Mouse (Mus musculus) embryonic stem cell, embryonic (primary cell): ENCODE measurements around the gene Erbin.

Experiments used
- CTCF ChIA-PET, 4 experiments: fragments of 300-600 bp in 2 of 4; fragments of 350-600 bp in 2 of 4; sonication (Branson Sonifier 250); formaldehyde crosslinking; loops; one replicate each; lab custom pipeline; 2022; ENCODE audit warnings: inconsistent platforms in 2 of 4; lab: Charles Lee
- POLR2A ChIA-PET, 4 experiments: fragments of 300-600 bp in 2 of 4; fragments of 350-600 bp in 2 of 4; sonication (Branson Sonifier 250); formaldehyde crosslinking; loops; one replicate each; lab custom pipeline; 2022; ENCODE audit warnings: antibody characterized with exemption in 4 of 4, inconsistent platforms in 1 of 4; lab: Charles Lee

Gene Erbin

DNA sequence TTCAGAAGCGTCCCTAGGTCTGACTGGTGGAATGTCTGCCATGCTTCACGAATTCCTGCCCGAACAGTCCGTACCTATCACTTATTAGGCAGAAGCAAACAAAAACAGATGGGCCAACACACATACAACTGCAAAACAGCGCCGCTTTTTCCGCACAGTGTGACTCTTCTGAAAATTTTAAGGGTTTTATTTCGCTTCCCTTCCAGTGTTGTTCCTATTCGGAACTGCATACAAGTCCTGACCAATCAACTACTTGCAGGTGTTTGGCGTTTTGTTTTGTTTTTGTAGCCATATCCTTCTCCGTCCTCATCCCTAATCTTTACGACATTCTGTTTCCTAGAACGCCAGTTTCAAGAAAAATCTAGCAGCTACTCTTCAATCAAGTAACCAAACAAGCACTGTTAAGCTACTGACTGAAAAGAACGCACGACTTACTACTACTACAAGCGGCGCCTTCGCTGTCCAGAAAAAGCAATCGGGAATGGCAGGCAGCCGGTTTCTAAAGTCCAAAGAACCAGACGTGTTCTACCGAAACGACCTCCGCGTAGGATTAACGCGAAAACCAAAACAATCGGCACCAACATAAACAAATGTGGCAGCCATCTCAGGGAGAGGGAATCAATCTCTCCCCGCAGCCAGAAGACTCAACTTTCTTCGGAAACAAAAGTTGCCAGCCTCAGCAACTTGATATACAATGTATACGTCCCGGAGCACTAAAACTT is 919 bp downstream of the Erbin start:
- ChIA-PET CTCF (no interaction called here), POLR2A (interaction anchor here in 2 of 4 experiments (0.5 to 1.3 kb wide), 2 partner anchors 9 to 83 kb away, joined by 4 to 6 read pairs; no protein-coding TSS in a partner anchor)

- CTCF ChIA-PET, result no interaction called here
Observed at GRCm38 (mm10) chr13:103918432-103918831, 1.9 kb downstream of the Erbin start.

DNA sequence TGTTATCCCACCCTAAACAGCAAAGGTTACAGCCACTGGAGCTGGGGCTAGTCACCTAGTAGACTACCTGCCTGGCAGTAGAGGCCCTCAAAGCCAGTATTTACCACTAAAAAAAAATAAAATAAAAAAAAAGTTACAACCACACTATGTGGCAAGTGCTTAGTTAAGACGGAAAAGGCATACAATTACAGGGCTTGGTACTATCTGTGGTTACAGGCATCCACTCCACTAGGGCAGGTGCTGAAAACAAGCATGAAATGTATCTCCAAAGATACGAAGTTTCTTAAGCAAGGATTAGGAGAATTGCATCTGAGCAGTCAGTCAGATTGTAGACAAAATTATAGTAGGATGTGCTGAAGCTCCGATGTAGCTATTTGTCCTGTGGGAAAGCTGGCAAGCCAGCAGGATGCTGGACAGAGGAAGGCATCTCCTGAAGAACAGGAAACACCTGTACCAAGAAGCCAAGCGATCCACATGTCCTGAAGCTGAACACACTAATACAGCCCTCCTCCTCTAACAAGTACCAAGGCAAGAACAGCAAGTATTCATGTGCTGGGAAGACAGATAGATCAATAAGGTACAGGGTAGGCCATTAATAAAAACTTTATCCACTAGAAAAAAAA is 6.1 kb downstream of the Erbin start:
- ChIA-PET POLR2A (interaction anchor here in 1 of 4 experiments (0.7 kb wide), 1 partner anchor 193 kb away, joined by 3 read pairs; no protein-coding TSS in a partner anchor), CTCF (no interaction called here)

More at GRCm38 (mm10) chr13:103918432-103918831, 1.9 kb downstream of the Erbin start:
- POLR2A ChIA-PET, result interaction anchor here in 2 of 4 experiments (0.6 to 1.3 kb wide), 3 partner anchors 8 to 157 kb away, joined by 3 to 4 read pairs (median 4); no protein-coding TSS in a partner anchor

DNA sequence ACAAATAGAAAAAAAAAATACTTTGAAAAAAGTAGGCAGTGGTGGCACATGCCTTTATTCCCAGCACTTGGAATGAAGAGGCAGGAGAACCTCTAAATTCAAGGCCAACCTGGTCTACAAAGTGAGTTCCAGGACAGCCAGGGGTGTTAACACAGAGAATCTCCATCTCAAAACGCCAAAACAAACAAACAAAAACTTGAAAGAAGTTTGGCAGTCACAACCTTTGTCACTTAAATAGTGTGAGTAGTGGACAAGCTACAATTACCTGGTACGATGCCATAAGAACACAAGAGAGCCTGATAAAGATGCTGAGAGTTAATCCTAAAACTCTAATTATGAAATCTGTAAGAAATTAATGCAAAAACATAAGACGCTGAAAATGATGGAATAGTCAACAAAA is 8.0 kb downstream of the Erbin start:
- CTCF ChIA-PET, result interaction anchor here in 1 of 4 experiments (0.6 kb wide), 1 partner anchor 17 kb away, joined by 3 read pairs; no protein-coding TSS in a partner anchor
- POLR2A ChIA-PET, result interaction anchor here in 3 of 4 experiments (0.6 to 2.2 kb wide), 6 partner anchors 9 to 1230 kb away, joined by 3 to 12 read pairs (median 4); partner anchors contain the start of gene Erbin (in 2 of the 3)

DNA sequence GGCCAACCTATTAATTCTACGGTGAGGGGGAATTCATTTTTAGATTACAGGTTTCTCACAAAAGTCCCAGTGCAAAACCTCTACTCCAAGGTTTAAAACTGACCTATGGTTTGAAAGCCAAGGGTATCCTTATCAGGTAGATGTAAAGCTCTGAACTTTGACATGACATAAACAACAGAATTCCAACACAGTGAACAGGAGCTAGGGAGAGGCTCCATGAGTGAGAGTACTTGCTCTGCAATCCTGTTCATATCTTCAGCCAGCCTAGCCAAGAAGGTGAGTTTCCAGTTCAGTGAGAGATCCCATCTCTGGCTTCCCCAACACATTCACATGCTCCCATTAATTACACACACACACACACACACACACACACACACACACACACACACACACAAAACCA is 9.7 kb downstream of the Erbin start:
- POLR2A ChIA-PET, result interaction anchor here in 2 of 4 experiments (0.6 to 2.2 kb wide), 5 partner anchors 8 to 171 kb away, joined by 3 to 12 read pairs (median 4); partner anchors contain the start of gene Erbin (in 1 of the 2)
- CTCF ChIA-PET, result no interaction called here

DNA sequence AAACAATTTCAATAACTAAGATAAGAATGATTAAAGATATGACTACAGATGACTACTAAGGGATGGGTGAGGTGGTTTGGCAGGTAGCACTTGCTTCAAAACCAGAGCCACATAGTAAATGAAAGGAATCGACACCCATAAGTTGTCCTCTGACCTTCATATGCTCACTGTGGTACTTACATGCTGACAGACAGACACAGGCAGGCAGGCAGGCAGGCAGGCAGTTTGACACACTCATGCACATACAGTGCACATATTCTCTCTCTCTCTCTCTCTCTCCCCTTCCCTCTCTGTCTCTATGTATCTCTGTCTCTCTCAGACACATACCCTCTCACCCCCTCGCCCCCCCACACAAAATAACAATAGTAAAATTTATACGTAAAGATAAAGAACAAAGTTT is 10.4 kb downstream of the Erbin start:
- POLR2A ChIA-PET, result interaction anchor here in 1 of 4 experiments (0.7 kb wide), 1 partner anchor 141 kb away, joined by 9 read pairs; no protein-coding TSS in a partner anchor

DNA sequence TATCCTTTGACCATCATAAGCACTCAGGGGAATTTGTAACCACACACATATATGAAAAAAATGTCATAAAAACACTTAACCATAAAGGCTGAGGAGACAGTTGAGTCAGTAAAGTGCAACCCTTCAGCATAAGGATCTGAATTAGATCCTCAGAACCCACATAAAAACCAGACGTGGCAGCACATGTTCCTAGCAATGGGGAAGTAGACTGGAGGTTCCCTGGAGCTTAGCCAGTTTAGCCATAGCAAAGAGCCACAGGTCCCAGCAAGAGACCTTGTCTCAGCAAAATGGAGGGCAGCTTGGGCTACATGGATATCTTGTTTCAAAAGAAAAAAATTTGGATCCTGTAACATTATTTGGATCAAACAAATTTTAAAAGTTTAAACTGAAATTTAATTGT is 20.3 kb downstream of the Erbin start:
- ChIA-PET POLR2A (no interaction called here), CTCF (interaction anchor here in 1 of 4 experiments (0.6 kb wide), 1 partner anchor 60 kb away, joined by 4 read pairs; no protein-coding TSS in a partner anchor)

More for the DNA sequence above, 10.4 kb downstream of the Erbin start:
- CTCF ChIA-PET, result no interaction called here

GRCm38 (mm10) chr13:103897606-103898005 is 22.7 kb downstream of the Erbin start:
- ChIA-PET CTCF (no interaction called here), POLR2A (interaction anchor here in 1 of 4 experiments (1.6 kb wide), 1 partner anchor 10 kb away, joined by 3 read pairs; no protein-coding TSS in a partner anchor)

GRCm38 (mm10) chr13:103893065-103893464 is 27.2 kb downstream of the Erbin start:
- POLR2A ChIA-PET, result interaction anchor here in 1 of 4 experiments (0.7 kb wide), 1 partner anchor 119 kb away, joined by 3 read pairs; the partner anchor contains the start of gene Srek1
- CTCF ChIA-PET, result interaction anchor here in 1 of 4 experiments (0.5 kb wide), 1 partner anchor 189 kb away, joined by 4 read pairs; no protein-coding TSS in a partner anchor

GRCm38 (mm10) chr13:103890038-103890437 is 30.3 kb downstream of the Erbin start:
- ChIA-PET CTCF (interaction anchor here in 2 of 4 experiments (0.5 to 0.7 kb wide), 2 partner anchors 568 to 1225 kb away, joined by 4 to 5 read pairs; no protein-coding TSS in a partner anchor), POLR2A (interaction anchor here in 1 of 4 experiments (1.0 to 1.2 kb wide), 2 partner anchors 21 to 26 kb away, joined by 3 to 4 read pairs; no protein-coding TSS in a partner anchor)

- ChIA-PET POLR2A (no interaction called here), CTCF (no interaction called here)
Observed at GRCm38 (mm10) chr13:103886503-103886902, 33.8 kb downstream of the Erbin start.

DNA sequence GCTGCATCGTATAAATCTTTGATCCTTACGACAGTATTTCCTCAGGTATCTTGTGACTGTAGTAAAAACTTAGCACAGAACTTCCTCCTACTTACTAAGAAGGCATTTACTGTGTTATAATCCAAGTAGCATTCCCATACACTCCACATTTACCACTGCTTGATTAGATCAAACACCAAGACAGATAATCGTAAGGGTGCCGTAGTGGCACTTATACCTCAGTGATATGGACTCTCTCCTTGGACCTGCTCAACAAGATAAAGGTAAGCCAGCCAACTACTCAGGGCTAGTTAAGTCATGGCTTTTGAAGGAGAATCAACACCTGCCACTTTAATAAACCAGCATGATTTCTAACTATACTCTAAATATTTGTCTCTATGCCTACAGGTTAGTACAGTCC is 39.1 kb downstream of the Erbin start:
- ChIA-PET POLR2A (interaction anchor here in 1 of 4 experiments (1.0 kb wide), 1 partner anchor 109 kb away, joined by 3 read pairs; no protein-coding TSS in a partner anchor), CTCF (no interaction called here)

GRCm38 (mm10) chr13:103876743-103877142 is 43.6 kb downstream of the Erbin start:
- ChIA-PET POLR2A (interaction anchor here in 1 of 4 experiments (0.7 to 1.6 kb wide), 2 partner anchors 310 to 879 kb away, joined by 3 to 5 read pairs; no protein-coding TSS in a partner anchor), CTCF (no interaction called here)

- POLR2A ChIA-PET, result interaction anchor here in 1 of 4 experiments (0.7 to 1.6 kb wide), 2 partner anchors 311 to 878 kb away, joined by 3 to 5 read pairs; no protein-coding TSS in a partner anchor
Observed at GRCm38 (mm10) chr13:103875823-103876514, 44.3 kb downstream of the Erbin start.

DNA sequence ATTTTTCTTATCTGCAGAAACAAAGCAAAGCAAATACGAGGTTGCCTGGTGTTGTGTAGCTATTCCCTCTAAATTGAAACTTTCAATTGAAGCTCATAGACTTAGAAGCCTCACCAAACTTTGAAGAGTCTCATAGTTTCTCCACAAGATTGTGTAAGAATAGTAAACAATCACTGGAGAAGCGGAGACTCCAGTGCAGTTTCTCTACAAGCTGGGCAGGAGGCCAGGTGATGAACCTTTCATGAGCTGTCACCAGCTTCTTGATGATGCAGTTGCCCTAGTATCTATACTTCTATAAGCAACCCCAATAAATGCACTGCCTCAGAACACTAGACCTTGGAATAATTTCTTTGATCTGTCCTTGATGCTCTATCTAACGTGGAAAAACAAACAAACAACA is 49.5 kb downstream of the Erbin start:
- ChIA-PET CTCF (no interaction called here), POLR2A (interaction anchor here in 1 of 4 experiments (1.0 kb wide), 1 partner anchor 8 kb away, joined by 3 read pairs; no protein-coding TSS in a partner anchor)

More at GRCm38 (mm10) chr13:103875823-103876514, 44.3 kb downstream of the Erbin start:
- CTCF ChIA-PET, result no interaction called here

DNA sequence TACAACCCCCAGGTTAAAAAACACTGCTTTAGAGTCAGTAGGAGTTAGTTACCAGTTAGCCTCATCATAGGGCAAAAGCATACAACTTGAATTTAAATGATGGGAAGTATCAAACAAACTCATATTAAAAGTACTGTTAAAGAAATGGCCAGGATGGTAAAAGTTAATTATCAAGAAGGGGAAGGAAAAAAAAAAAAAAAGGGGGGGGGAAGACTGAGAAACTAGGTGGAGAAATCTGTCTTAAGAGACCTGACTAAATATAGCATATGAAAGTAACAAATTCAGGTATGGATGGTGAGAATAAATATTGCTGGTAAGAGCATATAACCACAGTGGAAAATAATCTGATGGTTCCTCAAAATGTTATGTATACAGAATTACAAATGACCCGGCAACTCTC is 50.2 kb downstream of the Erbin start:
- ChIA-PET POLR2A (no interaction called here), CTCF (no interaction called here)

- CTCF ChIA-PET, result no interaction called here
- POLR2A ChIA-PET, result no interaction called here
Observed at GRCm38 (mm10) chr13:103868875-103869274, 51.4 kb downstream of the Erbin start.

GRCm38 (mm10) chr13:103862041-103862440 is 58.3 kb downstream of the Erbin start:
- CTCF ChIA-PET, result interaction anchor here in 1 of 4 experiments (0.5 kb wide), 1 partner anchor 228 kb away, joined by 4 read pairs; no protein-coding TSS in a partner anchor
- POLR2A ChIA-PET, result no interaction called here
